Mouse (Mus musculus): ENCODE measurements around the gene Klhl25. TPM values are rescaled to one million over a fixed set of nuclear protein-coding genes. Genes with fewer than 3 reads are reported as not detected.
A peak's percentile ranks its signal among the peaks of the same experiment; 100 is the strongest.
"Not testable (repeated sequence)": the region's sequence is repeated elsewhere in the genome, so short reads cannot be mapped to it uniquely, and the experiment has no call there.

Gene Klhl25
- 4.0 and 5.4 TPM in 2 replicates for total RNA-seq (2015)
- total RNA-seq (2017) = 8.7 and 9.0 TPM in 2 replicates

DNA sequence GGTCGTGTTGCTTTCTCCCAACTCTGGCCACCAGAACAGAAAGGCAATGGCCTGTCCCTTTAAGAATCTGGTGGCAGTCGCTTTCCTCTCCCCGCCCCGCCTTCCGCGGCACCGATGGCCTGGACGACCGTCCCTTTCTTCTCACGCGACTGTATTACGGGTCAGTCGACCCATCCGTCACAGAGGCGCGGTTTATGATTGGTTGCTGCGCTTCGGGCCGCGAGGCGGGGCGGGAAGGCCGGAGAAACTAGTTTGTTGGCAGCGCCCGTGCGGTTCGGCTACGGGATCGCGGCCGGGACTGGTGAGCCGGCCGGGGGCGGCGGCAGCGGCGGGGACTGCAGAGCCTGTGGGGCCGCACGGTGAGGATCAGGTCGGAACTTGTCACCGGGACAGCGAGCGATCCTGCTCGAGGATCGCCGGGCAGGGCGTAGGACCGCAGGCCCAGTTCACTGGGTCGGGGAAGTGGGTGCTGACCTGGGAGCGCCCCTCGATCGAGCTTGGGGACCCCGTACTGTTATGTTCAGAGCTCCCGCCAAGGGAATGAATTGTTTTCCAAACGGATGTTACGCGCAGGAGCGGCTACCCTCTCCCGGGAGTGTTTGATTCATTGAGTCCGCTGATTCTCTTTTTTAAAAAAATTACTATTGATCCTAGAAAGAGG, at the start of gene Klhl25:
TSS of gene Klhl25 (plus strand) at position 196 of the 661 bp plus-strand sequence.
- ATAC-seq (replicated peaks; ENCODE audit: poor library complexity) = peak; percentile 96

DNA sequence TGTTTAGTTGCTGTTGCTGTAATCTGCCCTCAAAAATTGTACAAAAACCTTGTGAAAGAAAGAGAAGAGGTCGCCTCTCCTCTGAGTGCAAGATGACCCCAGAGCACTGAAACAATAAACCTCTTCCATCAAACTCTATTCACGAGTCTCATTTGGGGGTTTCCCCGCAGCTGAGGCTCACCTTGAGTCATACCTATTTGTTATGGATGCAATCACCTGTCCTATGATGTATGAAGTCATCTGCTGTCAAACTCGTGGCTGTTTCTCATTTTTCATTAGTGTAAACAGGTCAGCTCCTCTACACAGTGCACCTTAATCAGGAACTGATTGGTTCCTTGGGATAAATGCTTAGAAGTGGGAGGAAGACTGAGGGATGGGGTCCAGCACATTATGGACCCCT, 47.6 kb upstream of the Klhl25 start:
- no peak for ATAC-seq (replicated peaks; ENCODE audit: poor library complexity)

DNA sequence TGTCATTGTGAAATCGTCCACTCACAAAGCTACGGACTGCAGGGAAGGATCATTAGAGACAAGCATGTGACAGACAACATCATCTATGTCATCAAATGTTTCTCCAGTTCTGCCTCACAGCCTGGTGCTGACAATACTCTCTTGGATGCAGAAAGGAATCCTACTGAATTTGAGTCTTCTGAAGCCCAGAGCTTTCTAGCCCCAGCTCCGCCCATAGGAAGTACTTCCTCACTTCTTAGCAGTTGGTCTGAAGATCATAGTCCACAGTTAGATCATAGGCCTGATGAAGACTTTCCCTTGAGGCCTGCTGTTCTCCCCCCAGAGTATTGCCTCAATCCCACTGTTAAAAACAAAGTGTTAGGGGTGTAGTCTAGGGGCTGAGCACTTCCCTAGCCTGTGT, 47.1 kb upstream of the Klhl25 start:
- ATAC-seq (replicated peaks; ENCODE audit: poor library complexity) = no peak

DNA sequence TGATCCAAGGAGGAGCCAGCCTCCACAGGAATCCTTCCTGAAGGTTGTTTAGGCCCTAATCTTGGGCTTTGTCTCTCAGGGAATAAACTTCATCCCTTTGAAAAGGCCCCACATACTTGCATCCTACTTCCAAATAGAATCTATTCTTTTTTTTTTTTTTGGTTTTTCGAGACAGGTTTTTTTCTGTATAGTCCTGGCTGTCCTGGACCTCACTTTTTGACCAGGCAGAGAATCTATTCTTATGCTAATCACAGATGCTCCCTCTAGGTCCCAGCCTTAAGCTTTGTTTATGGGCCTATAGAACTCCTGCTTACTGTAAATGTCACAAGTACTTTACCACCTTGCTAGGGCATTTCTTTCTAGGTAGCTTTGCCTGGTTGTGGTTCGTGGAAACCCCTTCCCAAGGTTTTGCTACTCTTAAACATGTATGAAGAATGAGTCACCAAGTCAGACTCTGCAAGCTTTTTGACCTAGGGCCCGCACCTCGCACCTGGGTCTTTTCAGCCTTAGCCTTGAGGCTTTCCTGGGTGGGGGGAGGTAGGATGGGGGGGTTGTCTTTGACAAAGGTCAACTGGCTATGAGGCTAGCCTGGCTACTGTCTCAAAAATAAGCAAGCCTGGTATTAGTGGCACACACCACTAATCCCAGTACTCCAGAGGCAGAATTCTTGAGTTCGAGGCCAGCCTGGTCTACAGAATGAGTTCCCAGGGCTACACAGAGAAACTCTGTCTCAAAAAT, 46.3 kb upstream of the Klhl25 start:
- ATAC-seq (replicated peaks; ENCODE audit: poor library complexity) = no peak

DNA sequence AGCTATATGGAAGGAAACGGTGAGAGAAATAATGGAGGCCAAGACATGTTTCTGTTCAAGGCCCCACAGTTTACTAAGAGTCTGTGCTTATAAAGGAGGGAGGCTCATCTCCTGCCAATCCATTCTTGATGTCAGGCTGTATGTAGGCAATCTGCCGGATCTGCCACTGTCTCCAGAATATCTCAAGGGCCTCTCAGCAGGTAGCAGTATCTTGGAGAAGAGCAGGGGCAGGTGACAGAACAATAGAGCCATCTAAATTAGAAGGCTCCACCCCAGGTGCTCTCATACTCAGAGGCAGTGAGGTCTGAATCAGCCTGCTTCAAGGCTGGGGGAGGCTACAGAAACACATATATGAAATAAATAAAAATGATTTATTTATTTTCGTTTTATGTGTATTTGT, 45.2 kb upstream of the Klhl25 start:
- ATAC-seq (replicated peaks; ENCODE audit: poor library complexity) = no peak

DNA sequence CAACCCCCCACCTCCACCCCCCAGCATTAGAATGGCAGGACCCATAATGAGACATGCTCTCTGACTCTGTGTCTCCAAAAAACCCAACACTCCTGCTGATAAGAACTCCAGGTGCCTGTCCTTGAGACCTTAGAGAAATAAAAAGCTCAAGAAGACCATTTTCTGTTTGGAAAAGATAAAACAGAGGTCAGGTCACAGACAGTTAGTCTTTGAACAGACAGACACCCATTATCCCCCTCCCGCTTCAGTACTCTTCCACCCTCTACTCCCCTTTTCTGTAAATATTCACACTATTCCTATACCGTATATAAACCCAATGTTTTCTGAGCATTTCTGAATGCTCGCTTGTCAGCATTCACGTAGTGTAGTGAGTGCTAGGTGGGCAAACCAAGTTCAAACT, 41.9 kb upstream of the Klhl25 start:
- ATAC-seq (replicated peaks; ENCODE audit: poor library complexity) = peak; percentile 22; the same call in 1 of the 2 replicates

DNA sequence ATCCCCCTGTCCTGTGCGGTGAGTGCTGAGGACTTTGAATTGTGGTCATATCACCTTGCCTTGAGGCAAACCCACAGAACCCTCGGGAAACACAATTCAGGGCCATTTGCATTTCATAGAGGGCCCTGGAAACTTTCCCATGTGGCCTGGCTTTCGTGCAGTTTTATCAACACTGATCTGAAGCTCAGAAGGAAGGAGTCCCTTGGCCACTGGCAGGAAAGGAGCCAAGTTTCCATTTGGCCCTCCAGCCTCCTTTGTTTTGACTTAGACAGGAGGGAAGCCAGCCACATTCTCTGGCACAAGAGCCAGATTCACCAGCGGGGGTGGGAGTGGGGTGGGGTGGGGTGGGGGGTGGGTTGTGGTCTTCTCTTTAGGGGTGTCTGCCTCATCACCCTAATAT, 41.4 kb upstream of the Klhl25 start:
- peak; percentile 32 for ATAC-seq (replicated peaks; ENCODE audit: poor library complexity)

DNA sequence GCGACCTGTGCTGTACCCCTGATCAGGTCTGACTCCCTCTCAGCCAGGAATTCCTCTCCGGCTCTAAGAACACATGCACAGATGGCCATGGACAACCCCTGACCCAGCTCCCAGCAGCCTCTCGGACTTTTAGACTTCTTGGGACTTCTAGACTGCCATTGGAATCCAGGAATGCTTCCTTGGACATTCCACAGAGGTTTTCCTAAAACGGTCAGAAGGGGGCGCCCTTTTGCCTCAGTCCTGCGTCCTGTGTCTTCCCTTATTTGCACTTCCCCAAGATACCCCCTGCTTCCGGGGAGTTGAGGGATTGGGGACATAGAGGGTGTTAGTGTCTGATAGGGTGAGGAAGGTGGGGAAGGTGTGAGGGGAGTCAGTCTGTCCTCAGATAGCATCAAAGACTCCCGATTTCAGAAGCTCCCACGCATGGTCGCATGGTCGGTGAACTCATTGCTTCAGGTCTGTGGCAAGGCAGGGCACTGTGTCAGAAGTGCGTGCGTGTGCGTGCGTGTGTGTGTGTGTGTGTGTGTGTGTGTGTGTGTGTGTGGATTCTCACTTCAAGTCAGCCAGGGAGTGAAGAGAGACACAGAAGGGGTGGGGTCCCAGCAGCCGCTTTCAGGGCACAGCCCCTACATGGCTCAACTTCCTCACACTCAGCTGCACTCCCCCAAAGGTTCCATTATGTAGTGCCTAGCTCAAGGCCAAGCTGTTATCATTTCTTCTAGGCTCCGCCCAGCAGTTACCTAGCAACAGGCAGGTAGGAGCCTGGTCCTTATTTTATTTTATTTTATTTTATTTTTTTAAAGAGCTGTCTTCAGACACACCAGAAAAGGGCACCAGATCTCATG, 40.4 kb upstream of the Klhl25 start:
- peak; percentile 30 for ATAC-seq (replicated peaks; ENCODE audit: poor library complexity)

DNA sequence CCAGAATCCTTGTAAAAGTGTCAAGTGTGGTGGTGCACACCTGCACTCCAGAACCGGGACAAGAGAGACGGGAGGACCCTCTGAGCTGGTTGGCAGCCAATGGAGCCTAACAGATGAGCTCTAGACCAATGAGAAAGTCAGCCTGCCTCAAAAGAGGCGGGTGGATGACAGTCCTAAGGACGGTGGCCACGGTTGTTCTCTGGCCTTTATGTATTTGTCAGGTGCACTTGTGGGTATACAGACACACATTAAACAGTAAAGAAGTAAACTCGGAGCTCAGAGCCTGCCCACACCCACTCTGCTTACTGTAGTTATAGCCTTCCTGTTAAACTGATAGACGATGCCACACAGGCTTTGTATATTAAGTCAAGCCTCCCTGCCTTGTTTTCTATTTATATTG, 27.4 kb upstream of the Klhl25 start:
- no peak for ATAC-seq (replicated peaks; ENCODE audit: poor library complexity)

DNA sequence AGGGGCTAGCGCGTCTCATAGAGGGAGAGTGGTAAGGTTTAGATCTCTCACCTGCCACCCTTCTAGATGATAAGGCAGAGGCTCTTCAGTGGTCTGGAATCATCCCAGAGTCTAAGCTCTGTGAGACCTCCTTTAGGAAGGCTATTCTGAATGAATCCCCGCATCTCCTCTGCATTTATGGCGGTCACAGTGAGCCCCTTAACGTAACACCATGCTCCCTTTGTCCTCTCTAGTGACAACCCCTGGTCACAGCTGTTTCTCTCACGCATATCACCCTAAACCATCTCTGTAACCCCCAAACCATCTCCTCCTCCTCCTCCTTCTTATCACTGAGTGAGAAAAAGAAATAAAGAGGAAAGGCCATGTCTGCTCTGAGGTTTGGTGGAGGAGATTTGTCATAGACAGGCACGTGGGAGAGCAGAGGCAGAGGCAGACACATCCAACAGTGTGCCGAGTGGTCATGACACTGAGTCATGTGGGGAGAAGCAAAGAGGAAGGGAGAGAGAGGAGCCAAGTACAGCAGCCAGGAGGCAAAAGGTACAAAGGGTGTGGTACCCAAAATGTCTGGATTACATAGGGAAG, 25.9 kb upstream of the Klhl25 start:
- ATAC-seq (replicated peaks; ENCODE audit: poor library complexity) = peak; percentile 58

DNA sequence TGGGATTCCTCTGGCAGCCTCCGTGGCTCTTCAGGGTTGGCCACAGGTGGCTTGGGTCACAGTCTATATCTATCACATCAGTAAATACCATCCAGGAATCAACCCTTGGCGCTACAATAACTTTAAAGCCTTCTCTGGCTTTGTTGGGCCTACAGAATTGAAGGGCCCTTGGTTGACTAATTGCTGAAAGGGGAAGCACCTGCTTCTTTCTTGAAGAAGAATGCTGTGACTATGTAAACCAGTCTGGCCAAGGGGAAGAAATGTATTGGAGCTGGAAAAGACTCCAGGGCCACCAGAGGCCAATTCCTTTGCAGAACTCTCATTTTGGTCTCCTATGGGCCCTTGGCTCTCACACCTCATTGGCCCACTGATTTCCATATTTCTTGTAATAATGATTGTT, 25.0 kb upstream of the Klhl25 start:
- no peak for ATAC-seq (replicated peaks; ENCODE audit: poor library complexity)

DNA sequence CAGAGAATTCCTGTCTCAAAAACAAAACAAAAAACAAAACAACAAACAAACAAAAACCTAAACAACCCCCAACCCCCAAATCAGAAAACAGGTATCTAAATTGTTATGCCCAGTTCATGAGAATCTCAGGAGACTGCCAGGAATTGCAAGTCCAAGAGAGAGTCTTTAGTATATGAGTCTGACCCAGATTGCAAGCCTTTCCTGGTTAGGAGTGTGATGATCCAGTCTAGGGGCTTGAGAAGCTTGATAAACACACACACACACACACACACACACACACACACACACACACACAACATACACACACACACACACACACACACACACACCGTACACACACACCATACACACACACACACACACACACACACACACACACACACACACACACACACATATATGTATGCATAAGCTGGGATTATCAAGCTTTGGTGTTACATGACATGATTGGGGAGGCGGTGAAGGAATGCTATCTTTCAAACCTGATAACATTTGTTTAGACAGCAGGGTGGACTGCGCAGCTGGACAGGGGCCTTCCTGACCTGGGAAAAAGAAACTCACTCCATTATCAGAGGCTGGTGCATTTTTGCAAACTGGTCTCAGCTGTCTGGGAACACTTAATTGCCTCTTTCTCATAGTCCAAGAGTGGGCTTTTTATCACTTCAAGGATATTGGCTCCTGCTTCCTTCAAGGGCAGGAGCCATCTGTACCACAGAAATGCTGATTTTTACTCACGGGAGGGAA, 21.6 kb upstream of the Klhl25 start:
- no peak for ATAC-seq (replicated peaks; ENCODE audit: poor library complexity)

DNA sequence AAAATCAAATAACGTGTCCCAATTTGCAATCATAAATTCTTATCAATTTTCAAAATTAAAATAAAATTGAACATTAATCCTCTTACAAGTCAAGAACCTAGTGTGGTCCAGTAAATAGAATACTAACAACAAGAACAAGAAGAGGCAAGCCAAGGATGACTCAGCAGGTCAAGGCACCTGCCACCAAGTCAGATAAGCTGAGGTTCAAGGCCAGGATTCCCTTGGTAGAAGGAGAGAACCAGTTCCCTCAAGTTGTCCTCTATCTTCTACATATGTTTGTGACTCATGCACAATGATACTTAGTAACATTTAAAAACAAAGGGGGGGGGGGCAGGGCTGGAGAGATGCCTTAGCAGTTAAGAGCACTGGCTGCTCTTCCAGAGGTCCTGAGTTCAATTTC, 20.8 kb upstream of the Klhl25 start:
- ATAC-seq (replicated peaks; ENCODE audit: poor library complexity) = no peak

DNA sequence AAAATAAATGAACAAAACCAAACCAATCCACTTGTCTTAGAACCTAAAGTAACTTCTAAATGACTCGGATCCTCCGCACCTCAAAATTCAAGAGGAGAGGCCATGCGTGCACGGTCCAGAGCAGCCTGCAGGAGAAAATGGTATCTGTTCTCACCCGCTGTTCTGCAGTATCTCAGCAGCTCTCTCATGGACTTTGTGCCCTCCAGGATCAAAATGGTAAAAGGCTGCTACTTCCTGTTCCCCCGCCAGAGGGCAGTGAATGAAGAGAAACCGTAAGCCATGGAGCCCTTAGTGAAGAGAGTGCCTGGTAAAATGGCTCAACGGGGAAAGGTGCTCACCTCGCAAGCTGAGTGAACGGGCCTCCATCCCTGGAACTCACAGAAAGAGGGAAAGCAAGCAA, 20.3 kb upstream of the Klhl25 start:
- ATAC-seq (replicated peaks; ENCODE audit: poor library complexity) = peak; percentile 90

DNA sequence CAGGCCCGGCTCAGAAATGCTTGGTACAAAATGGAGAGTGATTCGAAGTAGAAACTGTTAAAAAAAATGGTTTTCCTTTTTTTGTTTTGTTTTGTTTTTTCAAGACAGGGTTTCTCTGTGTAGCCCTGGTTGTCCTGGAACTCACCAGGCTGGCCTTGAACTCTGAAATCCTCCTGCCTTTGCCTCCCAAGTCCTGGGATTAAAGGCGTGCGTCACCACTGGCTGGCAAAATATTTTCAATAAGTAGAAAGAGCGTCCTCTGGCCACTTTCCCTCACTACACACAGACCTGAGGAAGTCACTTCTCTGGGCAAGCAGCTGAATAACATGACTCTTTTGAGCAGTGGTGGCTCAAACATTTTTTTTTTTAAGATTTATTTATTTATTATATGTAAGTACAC, 19.6 kb upstream of the Klhl25 start:
- no peak for ATAC-seq (replicated peaks; ENCODE audit: poor library complexity)

DNA sequence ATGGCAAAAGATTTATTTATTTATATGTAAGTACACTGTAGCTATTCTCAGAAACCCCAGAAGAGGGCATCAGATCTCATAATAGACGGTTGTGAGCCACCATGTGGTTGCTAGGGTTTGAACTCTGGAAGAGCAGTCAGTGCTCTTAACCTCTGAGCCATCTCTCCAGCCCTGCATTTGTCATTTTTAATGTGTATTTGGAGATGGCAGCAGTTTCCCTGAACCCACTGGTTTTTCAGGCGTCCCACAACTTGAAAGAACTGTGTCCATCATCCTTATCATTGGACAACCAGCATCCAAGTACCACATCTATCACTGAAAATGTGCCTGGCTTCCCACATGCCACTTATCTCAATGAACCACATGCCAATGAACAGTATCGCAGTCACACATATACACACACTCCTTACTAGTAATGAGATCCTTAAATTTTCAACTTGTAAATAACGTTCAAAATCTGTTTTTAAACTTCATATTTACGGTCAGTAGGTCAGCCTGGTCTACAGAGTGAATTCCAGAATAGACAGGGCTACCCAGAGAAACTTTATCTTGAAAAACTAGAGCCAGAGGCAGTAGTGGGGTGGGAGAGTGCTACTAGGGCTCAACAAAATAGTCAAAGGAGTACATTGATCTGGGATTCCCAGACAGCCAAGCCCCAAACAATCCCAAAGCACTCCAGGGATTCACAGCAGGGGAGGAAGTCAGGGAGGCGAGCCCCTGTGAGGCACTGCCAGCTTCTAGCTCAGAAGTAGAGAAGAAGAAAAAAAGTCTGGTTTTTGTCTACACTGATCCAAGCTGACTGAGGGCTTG, 17.7 kb upstream of the Klhl25 start:
- ATAC-seq (replicated peaks; ENCODE audit: poor library complexity) = peak; percentile 79

DNA sequence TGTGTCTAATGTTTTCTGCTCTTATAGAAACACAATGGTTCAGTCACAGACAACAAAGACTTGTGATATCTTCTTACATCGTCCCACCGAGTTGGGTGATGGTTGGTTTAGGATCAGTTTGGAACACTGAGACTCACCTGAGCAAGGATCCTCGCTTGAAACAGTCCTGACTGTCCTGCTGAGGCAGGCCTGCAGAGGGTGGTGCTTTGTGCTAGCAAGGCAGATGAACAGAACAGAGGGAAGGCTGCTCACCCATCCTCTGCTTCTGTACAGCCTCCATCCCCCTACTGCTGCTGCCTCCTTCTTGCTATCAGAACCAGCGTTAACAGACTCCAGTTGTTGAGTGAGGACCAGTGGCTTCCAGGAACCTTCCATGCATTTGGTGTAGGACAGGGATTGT, 14.2 kb upstream of the Klhl25 start:
- not testable (repeated sequence) for ATAC-seq (replicated peaks; ENCODE audit: poor library complexity)

DNA sequence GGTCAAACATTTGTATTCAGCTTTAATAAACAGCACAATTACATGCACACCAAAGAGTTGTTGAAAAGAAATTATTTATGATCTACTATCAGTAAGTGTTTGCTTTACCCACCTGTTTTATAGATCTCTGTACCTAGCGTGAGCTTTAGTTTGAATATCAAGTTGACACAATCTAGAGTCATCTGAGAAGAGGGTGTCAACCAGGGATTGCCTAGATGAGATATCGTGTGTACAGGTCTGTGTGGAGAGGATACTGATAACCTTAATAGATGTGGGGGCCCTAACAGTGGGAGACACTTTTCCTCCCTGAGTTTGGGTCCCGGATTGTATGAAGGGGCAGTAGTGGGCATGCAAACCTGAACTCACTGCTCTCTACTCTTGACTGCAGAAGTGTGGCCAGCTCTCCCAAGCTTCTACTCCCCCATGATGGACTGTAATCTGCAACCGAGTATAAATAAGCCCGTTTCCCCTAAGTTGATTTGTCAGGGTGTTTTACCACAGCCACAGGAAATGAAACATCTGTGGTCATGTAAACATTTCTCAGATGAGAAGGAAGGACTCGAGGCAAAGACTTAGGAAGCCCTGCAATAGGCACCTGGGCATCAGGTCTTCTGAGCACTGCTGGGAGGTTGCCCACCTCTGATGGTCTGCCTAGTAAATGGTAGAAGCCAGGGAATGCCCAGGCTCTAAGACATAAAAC, 13.0 kb upstream of the Klhl25 start:
- ATAC-seq (replicated peaks; ENCODE audit: poor library complexity) = peak; percentile 64

DNA sequence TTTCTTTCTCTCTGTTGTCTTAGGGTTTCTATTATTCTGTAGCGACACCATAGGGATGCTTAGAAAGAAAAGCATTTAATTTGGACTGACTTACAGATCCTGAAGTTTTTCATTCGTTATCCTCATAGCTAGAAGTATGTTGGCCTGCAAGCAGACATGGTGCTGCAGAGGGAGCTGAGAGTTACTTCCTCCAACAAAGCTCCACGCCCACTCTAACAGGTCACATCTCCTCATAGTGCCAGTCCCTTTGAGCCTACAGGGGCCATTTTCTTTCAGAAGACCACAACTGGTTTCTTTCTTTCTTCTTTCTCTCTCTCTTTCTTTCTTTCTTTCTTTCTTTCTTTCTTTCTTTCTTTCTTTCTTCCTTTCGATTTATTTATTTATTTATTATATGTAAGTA, 8.0 kb upstream of the Klhl25 start:
- ATAC-seq (replicated peaks; ENCODE audit: poor library complexity) = peak; percentile 59

All from megakaryocyte progenitor cell, adult 5-6 weeks (primary cell).